In genomic region chr3:116357866-116358265, GRCm38 (mm10) we compare ENCODE assay signal across 20 mouse cellular contexts.
"Had no signal": no experiment of that assay in that cellular context is flagged by ENCODE, and none has a peak within 500 bp of the region (broad histone marks: within the 10 kb centered on the region; RNA-seq: fewer than 3 reads in every experiment).

No protein-coding gene starts in this region.

- H3K36me3 ChIP-seq: liver, embryonic 13.5 days; lung, embryonic 15.5 days; midbrain, embryonic 13.5 days had no signal

- H3K27me3 ChIP-seq: limb, embryonic 13.5 days; liver, embryonic 13.5 days; lung, embryonic 15.5 days; megakaryocyte, embryonic 14.5 days; midbrain, embryonic 13.5 days; neural tube, embryonic 13.5 days had no signal

- ATAC-seq: intestine, embryonic 16.5 days; midbrain, embryonic 13.5 days; midbrain, embryonic 16.5 days had no signal

- H3K9ac ChIP-seq: limb, embryonic 13.5 days; liver, embryonic 13.5 days; lung, embryonic 15.5 days; midbrain, embryonic 13.5 days; neural tube, embryonic 13.5 days had no signal

- H3K9me3 ChIP-seq: limb, embryonic 10.5 days; limb, embryonic 13.5 days; liver, embryonic 13.5 days; lung, embryonic 15.5 days; megakaryocyte, embryonic 14.5 days; midbrain, embryonic 10.5 days; midbrain, embryonic 13.5 days; neural tube, embryonic 13.5 days had no signal

- H3K4me2 ChIP-seq: limb, embryonic 13.5 days; liver, embryonic 13.5 days; lung, embryonic 15.5 days; midbrain, embryonic 13.5 days; neural tube, embryonic 13.5 days had no signal

- H3K4me1 ChIP-seq: limb, embryonic 10.5 days; lung, embryonic 15.5 days; midbrain, embryonic 10.5 days; midbrain, embryonic 13.5 days; neural tube, embryonic 13.5 days had no signal

- H3K4me3 ChIP-seq: limb, embryonic 10.5 days; limb, embryonic 13.5 days; liver, embryonic 13.5 days; lung, embryonic 15.5 days; megakaryocyte, embryonic 14.5 days; midbrain, embryonic 10.5 days; midbrain, embryonic 13.5 days; myocyte; neural tube, embryonic 13.5 days had no signal

- DNase-seq: kidney, adult 18-20 months; kidney, adult 9 months; kidney, postnatal 14 days; kidney, postnatal 4 days; liver, embryonic 13.5 days; retina, postnatal 1 day; right cerebral cortex, postnatal 25 days; spleen, adult 18-20 months; thymus, adult 18-20 months; thymus, postnatal 36 days had no signal

- H3K27ac ChIP-seq: limb, embryonic 10.5 days; limb, embryonic 13.5 days; liver, embryonic 13.5 days; lung, embryonic 15.5 days; midbrain, embryonic 10.5 days; midbrain, embryonic 13.5 days; neural tube, embryonic 13.5 days had no signal
